Mouse (Mus musculus): ENCODE measurements around the gene Rab27a.

Rab27a gene

DNA sequence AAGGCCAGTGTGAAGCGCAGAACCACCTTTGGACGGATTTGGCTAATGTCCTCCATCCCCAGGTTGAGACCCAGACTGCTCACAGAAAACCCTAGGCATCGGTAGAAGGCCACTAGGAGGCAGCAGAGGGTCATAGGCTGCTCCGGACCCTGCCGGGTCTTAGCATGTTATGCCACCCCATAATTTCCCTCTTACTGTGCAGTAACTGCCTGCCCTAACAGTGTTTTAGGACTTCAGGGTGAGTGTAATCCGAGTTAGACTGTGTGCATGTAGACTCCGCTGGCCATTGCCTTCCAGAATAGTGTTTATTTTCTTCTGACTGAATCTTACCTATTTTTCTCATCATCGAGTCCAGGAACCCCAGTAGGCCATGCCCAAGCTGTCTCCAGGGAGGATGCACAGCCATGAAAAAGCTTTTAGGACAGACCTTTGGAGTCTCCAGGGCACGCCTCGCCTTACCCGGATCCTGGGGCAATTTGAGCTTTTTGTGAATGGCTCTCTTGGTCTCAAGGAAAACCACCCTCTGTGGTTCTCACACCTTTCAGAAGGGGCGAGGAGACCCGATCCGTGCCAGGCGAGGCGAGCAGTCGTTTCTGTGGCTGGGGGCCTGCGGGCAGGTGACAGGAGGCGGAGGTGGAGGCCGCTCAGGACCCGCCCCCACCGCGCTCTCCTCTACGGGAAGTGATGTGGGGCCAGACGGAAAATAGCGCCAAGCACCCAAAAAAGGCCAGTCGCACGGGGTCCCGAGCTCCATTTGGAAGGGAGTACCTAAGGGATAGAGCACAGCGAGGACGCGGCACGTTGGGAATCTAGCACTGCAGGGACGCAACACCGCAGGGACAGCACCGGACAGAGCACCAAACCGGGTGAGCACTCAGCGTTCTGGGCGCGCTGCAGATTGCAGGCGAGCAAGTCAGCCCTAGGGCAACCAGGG is at the start of gene Rab27a:
Gene Rab27a, plus strand, starts transcription at position 709 of the 934 bp plus-strand sequence.
- in situ Hi-C loops (cut with MboI), result no loop called here

DNA sequence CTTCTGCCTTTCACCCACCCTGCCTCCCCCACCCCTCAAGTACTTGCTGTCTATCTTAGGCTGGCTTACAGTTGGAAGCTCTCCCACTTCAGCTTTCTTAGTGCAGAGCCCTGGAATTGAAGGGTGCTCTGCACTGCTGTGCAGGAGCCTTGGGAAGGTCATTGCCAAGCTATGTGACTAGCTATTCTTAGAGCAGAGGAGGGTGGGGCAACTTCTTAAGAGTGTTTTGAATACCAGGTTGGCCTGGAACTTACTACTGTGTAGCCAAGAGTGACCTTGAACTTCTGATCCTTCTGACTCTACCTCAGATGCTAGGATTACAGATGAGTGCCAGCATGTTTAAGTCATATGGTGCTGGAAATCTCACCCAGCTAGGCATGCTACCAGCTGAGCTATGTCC is 48.5 kb upstream of the Rab27a start:
- in situ Hi-C loops (cut with MboI), result no loop called here

DNA sequence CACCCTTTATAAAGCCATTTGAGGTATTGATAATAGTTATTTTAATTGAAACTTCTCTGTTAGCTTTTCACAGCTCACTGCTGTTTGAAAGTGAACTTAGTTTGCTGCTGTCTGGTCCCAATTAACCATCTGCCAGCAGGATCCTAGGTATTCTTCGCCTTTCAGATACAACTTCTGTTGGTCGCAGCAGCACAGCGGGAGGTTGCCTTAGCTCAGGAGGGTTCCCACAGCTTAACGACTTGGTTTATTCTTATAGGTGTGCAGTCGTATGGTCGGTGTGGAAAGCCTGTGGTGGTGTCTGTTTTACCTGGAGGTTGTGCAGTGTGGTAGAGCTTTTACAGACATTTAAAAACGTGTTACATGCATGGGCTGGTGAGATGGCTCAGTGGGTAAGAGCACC is 47.8 kb upstream of the Rab27a start:
- in situ Hi-C loops (cut with MboI), result no loop called here

DNA sequence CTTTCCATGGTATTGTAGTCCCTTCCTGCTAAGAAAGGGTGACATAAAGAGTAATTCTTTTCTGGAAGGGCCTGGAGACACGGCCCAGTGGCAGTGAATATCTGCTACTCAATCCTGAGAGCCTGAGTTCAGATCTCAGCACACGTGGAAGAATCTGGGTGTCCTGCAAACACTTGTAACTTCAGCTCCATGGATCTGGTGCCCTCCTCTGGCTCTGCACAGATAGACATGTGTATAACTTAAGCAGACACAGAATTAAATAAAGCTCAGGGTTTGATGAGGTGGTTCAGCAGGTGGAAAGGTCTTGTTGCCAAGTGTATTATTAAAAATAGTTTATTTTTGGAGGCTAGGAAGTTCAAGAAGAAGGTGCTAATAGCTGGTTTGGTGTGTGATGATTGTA is 44.2 kb upstream of the Rab27a start:
- in situ Hi-C loops (cut with MboI), result no loop called here

DNA sequence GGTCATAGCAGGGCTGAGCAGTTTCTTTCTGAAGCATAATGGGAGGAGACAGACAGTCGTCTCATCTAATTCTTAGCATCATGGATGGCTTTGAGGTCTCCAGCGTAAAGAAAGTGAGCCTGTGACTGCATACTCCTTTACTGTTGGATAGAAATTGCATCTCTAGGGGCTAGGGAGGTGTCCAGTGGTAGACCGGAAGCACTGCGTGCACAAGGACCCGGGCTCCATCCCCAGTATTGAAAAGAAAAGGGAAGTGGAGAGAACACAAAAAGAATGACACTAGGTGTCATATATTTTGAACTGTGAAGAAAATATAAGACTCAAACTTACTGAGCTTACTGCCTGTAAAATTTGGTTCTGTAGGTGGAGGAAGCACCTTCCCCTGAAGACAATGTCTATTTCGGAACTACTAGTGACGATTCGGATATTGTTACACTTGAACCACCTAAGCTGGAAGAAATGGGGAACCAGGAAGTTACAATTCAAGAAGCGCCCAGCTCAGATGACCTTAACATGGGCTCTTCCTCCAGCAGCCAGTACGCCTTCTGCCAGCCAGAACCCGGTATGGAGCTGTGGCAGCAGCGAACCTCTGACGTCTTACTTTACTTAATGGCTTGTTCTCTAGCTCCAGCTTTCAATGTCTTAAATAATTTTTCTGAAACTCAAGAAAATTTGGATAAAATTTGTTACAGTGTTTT is 43.2 kb upstream of the Rab27a start:
- in situ Hi-C loops (cut with MboI), result no loop called here

GRCm38 (mm10) chr9:73002177-73002576 is 42.5 kb upstream of the Rab27a start:
- in situ Hi-C loops (cut with MboI), result no loop called here

DNA sequence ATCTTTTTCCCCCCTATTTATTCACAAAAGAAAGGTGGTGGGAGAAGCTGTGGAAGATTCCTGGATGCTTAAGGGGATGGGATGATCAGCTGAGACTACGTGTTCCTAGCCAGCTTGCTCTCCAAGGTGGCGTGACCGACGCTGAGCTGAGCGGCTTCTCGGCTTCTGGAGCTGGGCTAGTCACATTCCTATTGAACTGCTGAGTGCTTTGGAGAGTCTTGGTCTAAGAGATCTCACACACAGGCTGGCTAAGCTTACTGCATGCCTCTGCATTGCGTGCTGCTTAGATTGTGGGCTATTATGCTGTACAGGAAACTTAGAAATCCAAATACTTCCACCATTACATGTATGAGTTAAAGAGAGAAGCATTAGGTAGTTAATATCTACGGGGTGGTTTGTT is 40.6 kb upstream of the Rab27a start:
- in situ Hi-C loops (cut with MboI), result no loop called here

DNA sequence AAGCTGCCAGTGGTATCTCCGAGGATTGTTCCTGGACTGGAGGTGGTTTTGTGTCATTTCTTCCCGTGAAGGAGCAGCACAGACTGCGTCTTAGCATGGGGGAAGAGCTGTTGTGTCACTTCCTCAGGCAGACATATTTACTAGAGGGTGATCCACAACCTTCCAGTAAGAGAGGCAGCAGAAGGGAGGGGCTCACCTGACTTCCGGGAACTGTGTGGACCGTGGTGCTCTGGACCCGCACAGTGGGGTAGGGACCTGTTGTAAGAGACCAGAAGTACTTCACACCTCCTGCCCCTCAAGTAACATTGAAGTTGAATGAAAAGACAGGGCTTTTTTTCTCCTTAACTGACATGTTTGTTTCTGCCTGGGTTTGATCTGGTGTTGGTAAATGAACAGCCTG is 39.5 kb upstream of the Rab27a start:
- in situ Hi-C loops (cut with MboI), result no loop called here

DNA sequence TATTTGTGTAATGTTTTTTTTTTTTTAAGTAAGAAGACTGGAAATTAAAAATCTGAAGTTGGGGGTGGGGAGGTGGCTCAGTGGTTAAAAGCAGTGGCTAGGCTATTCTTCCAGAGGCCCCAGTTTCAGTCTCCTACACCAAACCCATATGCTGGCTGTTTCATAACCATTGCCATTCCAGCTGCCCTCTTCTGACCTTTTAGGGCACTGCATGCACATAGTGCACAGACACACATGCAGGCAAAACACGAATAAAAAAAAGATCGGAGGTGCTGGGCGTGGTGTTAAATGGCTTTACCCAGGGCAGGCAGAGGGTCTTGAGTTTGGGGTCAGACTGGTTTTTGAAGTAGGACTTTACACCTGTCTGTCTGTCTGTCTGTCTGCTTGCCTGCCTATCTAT is 38.5 kb upstream of the Rab27a start:
- in situ Hi-C loops (cut with MboI), result no loop called here

DNA sequence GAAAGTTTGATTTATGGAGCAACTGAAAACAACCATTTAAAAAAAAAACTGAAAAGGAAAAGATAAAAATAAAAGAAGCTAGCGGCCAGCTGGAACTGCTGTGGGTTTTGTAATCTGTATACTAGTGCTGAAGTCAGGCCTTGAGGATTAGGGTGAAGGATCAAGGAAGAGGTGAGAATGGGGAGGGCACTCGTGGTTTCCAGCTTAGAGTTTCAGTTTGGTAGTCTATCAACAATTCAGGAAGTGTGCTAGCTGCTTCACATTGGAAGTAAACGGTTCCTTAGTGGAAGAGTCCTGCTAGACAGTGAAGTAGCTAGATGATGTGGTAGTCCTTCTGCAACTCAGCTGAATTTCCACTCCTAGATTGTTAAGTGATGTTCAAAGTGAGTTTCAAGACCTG is 36.3 kb upstream of the Rab27a start:
- in situ Hi-C loops (cut with MboI), result no loop called here

- in situ Hi-C loops (cut with MboI), result no loop called here
These were observed 32.0 kb upstream of the Rab27a start for GRCm38 (mm10) chr9:73012629-73013028.

GRCm38 (mm10) chr9:73014724-73015123 is 29.9 kb upstream of the Rab27a start:
- in situ Hi-C loops (cut with MboI), result no loop called here

GRCm38 (mm10) chr9:73019841-73020240 is 24.8 kb upstream of the Rab27a start:
- in situ Hi-C loops (cut with MboI), result no loop called here

- in situ Hi-C loops (cut with MboI), result no loop called here
These were observed 24.0 kb upstream of the Rab27a start for GRCm38 (mm10) chr9:73020566-73021097.

DNA sequence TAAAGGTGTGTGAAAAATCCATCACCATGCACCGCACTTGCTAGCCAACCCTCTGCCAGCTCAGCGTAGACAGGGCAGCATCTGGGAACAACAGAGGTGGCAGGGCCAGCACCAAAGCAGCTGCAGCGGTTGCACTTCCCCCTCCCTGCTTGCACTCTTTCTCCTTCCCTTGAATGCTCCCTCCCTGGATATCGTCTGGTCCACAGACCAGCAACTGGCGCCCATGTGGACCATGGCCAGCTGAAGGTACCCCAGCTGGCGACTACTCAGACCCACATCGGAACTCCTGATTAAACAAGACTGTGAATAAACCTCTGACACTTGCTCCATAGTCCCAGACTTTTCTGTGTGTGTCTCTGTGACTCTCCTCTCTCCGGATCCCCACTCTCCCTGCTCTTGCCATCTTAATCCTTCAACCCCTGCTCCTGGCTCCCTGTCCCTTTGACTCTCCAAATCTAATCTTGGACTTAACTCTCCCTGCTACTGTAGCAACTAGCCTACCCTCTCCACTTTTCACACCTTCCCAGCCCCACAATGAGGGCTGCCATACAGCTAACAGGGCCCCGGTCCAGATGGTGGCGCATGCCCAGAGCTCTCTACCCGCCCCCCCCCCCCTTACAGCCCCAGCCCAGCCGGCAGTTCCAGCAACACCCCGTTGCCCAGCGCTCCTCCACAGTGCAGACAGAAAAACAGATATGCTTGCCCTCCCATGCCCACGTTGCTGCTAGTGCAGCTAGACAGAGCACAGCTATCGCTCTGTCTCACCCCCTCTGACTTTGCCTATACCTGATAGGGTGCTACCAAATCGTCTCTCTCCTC is 18.6 kb upstream of the Rab27a start:
- in situ Hi-C loops (cut with MboI), result no loop called here

DNA sequence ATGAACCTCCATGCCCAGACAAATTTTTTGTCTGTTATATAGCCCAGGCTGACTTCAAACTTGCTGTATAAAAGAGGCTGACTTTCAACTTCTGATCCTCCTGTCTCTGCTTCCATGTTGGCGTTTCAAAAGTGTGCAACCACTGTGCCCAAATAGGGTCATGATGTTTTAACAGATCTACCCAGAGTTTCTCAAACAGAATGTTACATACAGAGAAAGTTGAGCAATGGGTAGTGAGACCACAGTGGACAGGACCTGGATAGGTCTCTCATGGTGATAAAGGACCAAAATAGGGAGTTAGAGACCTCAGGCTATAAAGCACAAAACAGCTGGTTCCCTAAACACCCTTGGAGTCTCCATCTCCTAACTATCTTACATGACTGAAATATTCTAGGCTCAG is 14.2 kb upstream of the Rab27a start:
- in situ Hi-C loops (cut with MboI), result no loop called here

GRCm38 (mm10) chr9:73031421-73031820 is 13.2 kb upstream of the Rab27a start:
- in situ Hi-C loops (cut with MboI), result no loop called here

DNA sequence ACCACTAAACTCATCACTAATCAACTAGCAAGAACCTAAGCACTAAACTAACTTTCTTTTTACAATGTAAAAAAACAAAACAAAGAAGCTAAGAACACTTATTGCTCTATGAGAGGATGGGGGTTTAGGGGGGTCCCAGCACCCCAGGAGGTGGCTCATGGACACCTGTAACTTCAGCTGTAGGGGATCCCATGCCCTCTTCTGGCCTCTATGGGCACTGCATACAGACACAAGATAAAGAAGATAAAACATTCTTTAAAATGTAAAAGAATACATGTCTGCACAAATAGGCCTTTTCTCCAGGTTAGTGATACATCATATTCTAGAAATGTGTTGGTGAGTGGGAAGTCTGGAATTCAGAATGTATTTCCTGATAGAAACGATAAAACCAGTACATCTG is 11.2 kb upstream of the Rab27a start:
- in situ Hi-C loops (cut with MboI), result no loop called here

GRCm38 (mm10) chr9:73039222-73039945 is 5.3 kb upstream of the Rab27a start:
- in situ Hi-C loops (cut with MboI), result no loop called here

DNA sequence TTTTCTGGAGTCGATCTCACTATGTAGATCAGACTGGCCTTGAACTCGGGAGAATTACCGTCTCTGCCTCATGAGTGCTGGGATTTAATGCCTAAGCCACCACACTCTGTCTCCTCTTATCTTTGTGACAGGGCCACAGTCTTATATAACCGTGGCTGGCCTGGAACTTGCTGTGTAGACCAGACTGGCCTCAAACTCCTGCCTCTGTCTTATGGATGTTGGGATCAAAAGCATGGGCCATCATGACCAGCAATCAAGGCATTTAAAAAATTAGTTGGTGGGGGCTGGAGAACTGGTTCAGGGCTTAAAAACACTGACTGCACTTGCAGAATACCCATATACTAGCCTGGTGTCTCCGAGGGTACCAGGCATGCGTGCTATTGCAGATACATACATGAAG is 4.6 kb upstream of the Rab27a start, which contains the start of gene Pigb:
Gene Pigb, minus strand, starts transcription at position 299 of the 400 bp plus-strand sequence.
- in situ Hi-C loops (cut with MboI), result no loop called here

GRCm38 (mm10) chr9:73045204-73045603 is 550 bp downstream of the Rab27a start:
- in situ Hi-C loops (cut with MboI), result no loop called here

Measured in mature B cell (primary cell).